Mouse (Mus musculus) heart, embryonic 14.5 days (tissue): ENCODE measurements around the gene Nrxn3. TPM values are rescaled to one million over a fixed set of nuclear protein-coding genes. Genes with fewer than 3 reads are reported as not detected.

Source experiments
- ATAC-seq: fragments of 200-750 bp; cut with Nextera tagmentation; 2 replicates; pipeline ENCODE4 v1.8.0; 2017; ENCODE audit warnings: low read depth, moderate TSS enrichment; ENCODE audit not compliant: insufficient number of reproducible peaks, insufficient read depth, low FRiP score
- H3K27ac ChIP-seq, 2 experiments: fragments of 200-500 bp in 1 of 2; fragments of 300-500 bp in 1 of 2; sonication (generic) in 1 of 2; replicated peaks in 1 of 2; 2 replicates each; pipeline ENCODE4 v1.5.1; 2012 to 2014; ENCODE audit warnings: low read depth in 2 of 2, low read length in 2 of 2, control low read depth in 1 of 2, mild to moderate bottlenecking in 1 of 2, mixed read lengths in 1 of 2; ENCODE audit not compliant: control insufficient read depth in 1 of 2, insufficient read depth in 1 of 2
- H3K27me3 ChIP-seq: fragments of 300-500 bp; sonication (generic); 2 replicates; pipeline ENCODE4 v1.6.1; 2014; ENCODE audit warnings: mild to moderate bottlenecking, low read length, control low read depth; ENCODE audit not compliant: control insufficient read depth, insufficient read depth
- H3K36me3 ChIP-seq: fragments of 300-500 bp; sonication (generic); 2 replicates; pipeline ENCODE4 v1.6.1; 2014; ENCODE audit warnings: mild to moderate bottlenecking, control low read depth, low read length, mixed read lengths; ENCODE audit not compliant: control insufficient read depth, insufficient read depth
- H3K4me1 ChIP-seq, 2 experiments: fragments of 200-500 bp in 1 of 2; fragments of 300-500 bp in 1 of 2; sonication (generic) in 1 of 2; 2 replicates each; pipeline ENCODE4 v1.6.1; 2012 to 2014; ENCODE audit warnings: low read length in 2 of 2, control low read depth in 1 of 2, mixed read lengths in 1 of 2; ENCODE audit not compliant: control insufficient read depth in 2 of 2, insufficient read depth in 2 of 2
- H3K4me2 ChIP-seq: fragments of 300-500 bp; sonication (generic); 2 replicates; pipeline ENCODE4 v1.6.1; 2014; ENCODE audit warnings: mild to moderate bottlenecking, low read length
- H3K4me3 ChIP-seq, 2 experiments: fragments of 200-500 bp in 1 of 2; fragments of 300-500 bp in 1 of 2; sonication (generic) in 1 of 2; 2 replicates each; pipeline ENCODE4 v1.5.1; 2012 to 2014; ENCODE audit warnings: low read length in 2 of 2, mild to moderate bottlenecking in 2 of 2, control low read depth in 1 of 2, low read depth in 1 of 2, moderate library complexity in 1 of 2; ENCODE audit not compliant: control insufficient read depth in 1 of 2, insufficient read depth in 1 of 2
- H3K9ac ChIP-seq: fragments of 300-500 bp; sonication (generic); 2 replicates; pipeline ENCODE4 v1.6.1; 2014; ENCODE audit warnings: mild to moderate bottlenecking, low read length
- H3K9me3 ChIP-seq: fragments of 300-500 bp; sonication (generic); 2 replicates; pipeline ENCODE4 v1.6.1; 2016; ENCODE audit warnings: low read length, control low read depth; ENCODE audit not compliant: control insufficient read depth
- WGBS: fragments of 180-500 bp; shearing (Covaris S2); extraction: QIAGEN DNeasy Blood & Tissue Kit; methylation state at CpG from one replicate; pipeline ENCODE4 v1.1.7; 2014; 5-methylcytosine and 5-hydroxymethylcytosine counted together
- polyA plus RNA-seq: library from polyadenylated mRNA; unstranded; fragments of >200 nt; fragmentation: Nextera tagmentation; extraction: Ambion mirVana; gene quantifications from 2 replicates; pipeline ENCODE4 v1.2.1, GENCODE M21; 2014

Gene Nrxn3
- polyA plus RNA-seq, 1 experiment from 2014 or later: 1.7 TPM

- no peaks in the 10 kb centered on the region for H3K36me3 ChIP-seq
- H3K4me1 ChIP-seq: no peaks in the 10 kb centered on the region
- no peak for ATAC-seq
- no peak overlapping the region for H3K4me3 ChIP-seq
- H3K4me2 ChIP-seq: no peak overlapping the region
- H3K9me3 ChIP-seq: no peaks in the 10 kb centered on the region
- H3K27me3 ChIP-seq: no peaks in the 10 kb centered on the region
- H3K27ac ChIP-seq: no peak overlapping the region
- no peak overlapping the region for H3K9ac ChIP-seq
Observed at GRCm38 (mm10) chr12:90113351-90113791, 1390.7 kb downstream of the Nrxn3 start.

- Histone ChIP-seq H3K4me3 (no peak overlapping the region), H3K9me3 (no peaks in the 10 kb centered on the region), H3K4me2 (no peak overlapping the region), H3K36me3 (no peaks in the 10 kb centered on the region), H3K4me1 (no peaks in the 10 kb centered on the region), H3K27me3 (no peaks in the 10 kb centered on the region), H3K9ac (no peak overlapping the region), H3K27ac (no peak overlapping the region)
- 62% methylated on average over 5 of the region's 5 CpGs for WGBS
- no peak for ATAC-seq
Observed at GRCm38 (mm10) chr12:90131927-90132869, 1409.5 kb downstream of the Nrxn3 start.

DNA sequence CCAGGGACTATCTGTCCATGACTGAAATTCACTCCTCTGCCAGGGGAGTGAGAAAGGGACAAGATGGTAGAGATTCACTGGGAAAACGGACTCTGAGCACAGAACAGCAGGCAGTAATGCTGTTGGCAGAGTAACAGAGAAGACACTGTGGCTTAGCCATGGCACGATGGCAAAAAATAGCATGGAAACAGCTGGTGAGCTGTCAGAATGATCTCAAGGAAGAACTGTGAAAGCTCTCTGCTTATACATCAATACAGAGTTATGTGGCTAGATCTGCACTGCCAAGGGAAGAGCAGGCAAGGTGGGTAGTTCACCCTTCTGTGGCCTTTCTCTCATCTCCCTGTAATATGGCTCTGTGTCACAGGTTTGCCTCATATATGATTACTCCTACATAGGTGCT lies 1419.3 kb downstream of the Nrxn3 start:
- ATAC-seq: no peak
- Histone ChIP-seq H3K4me2 (no peak overlapping the region), H3K9me3 (no peaks in the 10 kb centered on the region), H3K4me3 (no peak overlapping the region), H3K4me1 (no peaks in the 10 kb centered on the region), H3K27me3 (no peaks in the 10 kb centered on the region), H3K27ac (no peak overlapping the region), H3K36me3 (no peaks in the 10 kb centered on the region), H3K9ac (no peak overlapping the region)
- 77% methylated on average over 2 of the region's 2 CpGs for WGBS

DNA sequence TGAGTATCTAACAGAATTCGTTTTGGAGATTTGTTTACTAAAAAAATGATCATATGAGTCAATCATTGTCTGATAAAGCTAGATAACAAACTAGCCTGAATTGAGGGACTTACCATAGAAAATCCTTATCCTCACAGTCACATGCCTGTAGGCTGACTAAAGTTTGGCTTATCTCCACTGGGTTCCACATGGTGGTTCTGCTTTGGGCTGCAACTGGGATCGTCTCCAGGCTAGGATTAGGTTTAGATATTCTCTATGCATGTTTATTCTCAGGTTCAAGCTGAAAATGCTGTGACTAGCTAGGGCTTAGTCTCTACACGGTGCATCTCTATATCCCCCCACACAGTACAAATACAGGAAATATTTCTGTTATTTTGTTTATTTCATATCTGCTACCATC lies 1421.6 kb downstream of the Nrxn3 start:
- Histone ChIP-seq H3K27ac (no peak overlapping the region), H3K27me3 (no peaks in the 10 kb centered on the region), H3K4me2 (no peak overlapping the region), H3K9me3 (no peaks in the 10 kb centered on the region), H3K4me3 (no peak overlapping the region), H3K9ac (no peak overlapping the region), H3K36me3 (no peaks in the 10 kb centered on the region), H3K4me1 (no peaks in the 10 kb centered on the region)
- no peak for ATAC-seq
- 61% methylated on average over 3 of the region's 3 CpGs for WGBS

- Histone ChIP-seq H3K9ac (no peak overlapping the region), H3K4me1 (no peaks in the 10 kb centered on the region), H3K4me2 (no peak overlapping the region), H3K27me3 (no peaks in the 10 kb centered on the region), H3K9me3 (no peaks in the 10 kb centered on the region), H3K4me3 (no peak overlapping the region), H3K36me3 (no peaks in the 10 kb centered on the region), H3K27ac (no peak overlapping the region)
- 86% methylated on average over 4 of the region's 4 CpGs for WGBS
- no peak for ATAC-seq
Observed at GRCm38 (mm10) chr12:90158131-90158772, 1435.6 kb downstream of the Nrxn3 start.

- no peaks in the 10 kb centered on the region for H3K9me3 ChIP-seq
- 95% methylated on average over 3 of the region's 3 CpGs for WGBS
- no peak for ATAC-seq
- no peaks in the 10 kb centered on the region for H3K36me3 ChIP-seq
- no peak overlapping the region for H3K27ac ChIP-seq
- H3K27me3 ChIP-seq: no peaks in the 10 kb centered on the region
- H3K4me1 ChIP-seq: no peaks in the 10 kb centered on the region
- H3K4me2 ChIP-seq: no peak overlapping the region
- no peak overlapping the region for H3K9ac ChIP-seq
- H3K4me3 ChIP-seq: no peak overlapping the region
Observed at GRCm38 (mm10) chr12:90159911-90160310, 1437.2 kb downstream of the Nrxn3 start.

GRCm38 (mm10) chr12:90166118-90166517 lies 1443.4 kb downstream of the Nrxn3 start:
- WGBS: 87% methylated on average over 2 of the region's 2 CpGs
- no peaks in the 10 kb centered on the region for H3K36me3 ChIP-seq
- H3K27me3 ChIP-seq: no peaks in the 10 kb centered on the region
- no peaks in the 10 kb centered on the region for H3K9me3 ChIP-seq
- H3K4me3 ChIP-seq: no peak overlapping the region
- H3K4me2 ChIP-seq: no peak overlapping the region
- H3K4me1 ChIP-seq: no peaks in the 10 kb centered on the region
- H3K9ac ChIP-seq: no peak overlapping the region
- no peak overlapping the region for H3K27ac ChIP-seq
- no peak for ATAC-seq
